Mouse (Mus musculus): ENCODE data around the gene Krt80. TPM values are rescaled to one million over a fixed set of nuclear protein-coding genes. Genes with fewer than 3 reads are reported as not detected.

Krt80 gene
- polyA plus RNA-seq, 1 experiment from 2014 or later: not detected

DNA sequence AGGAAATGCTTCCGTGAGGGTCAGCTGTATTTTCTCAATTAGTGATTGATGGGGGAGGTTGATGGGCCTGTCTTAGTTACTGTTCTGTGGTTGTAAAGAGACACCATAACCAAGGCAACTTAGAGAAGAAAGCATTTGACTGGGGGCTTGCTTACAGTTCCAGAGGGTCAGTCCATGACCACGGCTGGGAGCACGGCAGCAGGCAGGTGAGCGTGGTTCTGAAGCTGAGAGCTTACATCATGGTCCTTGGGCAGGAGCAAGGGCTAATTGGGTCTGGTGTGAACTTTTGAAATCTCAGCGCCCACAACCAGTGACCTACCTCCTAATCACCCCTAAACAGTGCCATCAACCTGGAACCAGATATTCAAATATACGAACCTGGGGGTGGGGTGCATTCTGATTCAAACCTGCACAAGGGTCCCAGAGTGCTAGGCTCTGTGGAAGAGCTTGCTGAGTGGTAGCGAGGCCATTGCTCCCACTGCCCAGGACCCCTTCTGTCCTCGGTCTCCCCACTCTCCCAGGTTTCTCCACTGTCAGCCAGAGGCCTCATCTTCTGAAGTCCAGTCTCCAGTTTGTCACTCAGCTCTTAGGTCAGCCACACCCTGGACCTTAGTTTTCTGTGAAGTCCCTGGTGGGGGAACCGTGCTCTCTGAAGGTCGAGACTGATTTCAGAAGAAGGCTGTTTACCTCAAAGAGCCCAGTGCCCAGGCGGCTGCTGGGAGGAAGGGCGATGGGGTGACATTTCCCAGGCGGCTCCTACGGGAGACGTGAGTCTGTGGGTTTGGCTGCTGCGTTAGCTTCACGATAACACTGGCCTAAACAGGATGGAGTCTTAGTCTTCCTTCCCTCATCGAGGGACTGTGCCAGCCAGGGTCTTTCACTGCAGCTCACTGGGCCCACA is 52.8 kb downstream of the Krt80 start:
- Histone ChIP-seq H3K36me3 (ENCODE audit: control insufficient read depth, insufficient read depth, low read length) (no peaks in the 10 kb centered on the region), H3K27me3 (ENCODE audit: control insufficient read depth, insufficient read depth, low read length) (no peaks in the 10 kb centered on the region), H3K9me3 (ENCODE audit: control insufficient read depth, low read length) (no peaks in the 10 kb centered on the region), H3K27ac (ENCODE audit: low read depth, low read length) (no peak overlapping the region), H3K4me2 (no peak overlapping the region), H3K4me3 (ENCODE audit: low read depth, low read length) (no peak overlapping the region), H3K9ac (ENCODE audit: low read length) (no peak overlapping the region), H3K4me1 (ENCODE audit: control insufficient read depth, insufficient read depth, low read length) (peaks cover 4% of the 10 kb centered on the region; the same call in 1 of the 2 replicates)
- 82% methylated on average over 18 of the region's 18 CpGs for WGBS
- peak; percentile 67 for DNase-seq (ENCODE audit: low spot score, missing footprints)
- ATAC-seq (ENCODE audit: low FRiP score): no peak

DNA sequence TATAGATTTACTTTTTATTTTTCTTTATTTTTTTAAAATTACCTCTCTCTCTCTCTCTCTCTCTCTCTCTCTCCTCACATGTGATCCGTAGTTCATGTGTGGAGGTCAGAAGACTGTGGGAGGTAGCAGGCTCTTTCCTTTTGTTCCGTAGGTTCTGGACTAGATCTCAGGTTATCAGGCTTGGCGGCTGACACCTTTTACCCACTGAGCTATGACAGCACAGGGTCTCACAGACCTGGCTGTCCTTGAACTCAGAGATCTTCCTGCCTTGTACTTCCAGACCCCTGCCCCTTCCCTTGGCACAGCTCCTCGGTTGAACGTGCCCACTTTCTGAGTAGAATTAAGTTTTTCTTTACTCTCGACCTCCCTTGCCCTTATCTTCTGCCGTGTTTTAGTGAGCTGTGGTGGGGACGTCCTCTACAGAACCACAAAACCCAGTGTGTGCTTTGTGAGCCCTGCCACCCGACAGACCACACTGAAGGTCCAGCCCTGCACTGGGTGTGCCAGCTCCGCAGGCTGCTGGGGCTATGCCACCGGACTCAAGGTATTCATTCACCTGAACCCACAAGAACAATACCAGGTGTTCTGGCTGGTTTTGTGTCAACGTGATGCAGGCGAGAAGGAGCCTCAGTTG is 53.6 kb downstream of the Krt80 start:
- Histone ChIP-seq H3K27me3 (ENCODE audit: control insufficient read depth, insufficient read depth, low read length) (no peaks in the 10 kb centered on the region), H3K36me3 (ENCODE audit: control insufficient read depth, insufficient read depth, low read length) (no peaks in the 10 kb centered on the region), H3K9ac (ENCODE audit: low read length) (no peak overlapping the region), H3K4me3 (ENCODE audit: low read depth, low read length) (no peak overlapping the region), H3K9me3 (ENCODE audit: control insufficient read depth, low read length) (no peaks in the 10 kb centered on the region), H3K4me2 (peak overlapping the region; percentile 8; the same call in 1 of the 2 replicates), H3K4me1 (ENCODE audit: control insufficient read depth, insufficient read depth, low read length) (peaks cover 4% of the 10 kb centered on the region; the same call in 1 of the 2 replicates), H3K27ac (ENCODE audit: low read depth, low read length) (no peak overlapping the region)
- DNase-seq (ENCODE audit: low spot score, missing footprints) (peak; percentile 83), ATAC-seq (ENCODE audit: low FRiP score) (no peak)
- 74% methylated on average over 13 of the region's 13 CpGs for WGBS

- Histone ChIP-seq H3K9ac (ENCODE audit: low read length) (no peak overlapping the region), H3K27ac (ENCODE audit: low read depth, low read length) (no peak overlapping the region), H3K4me2 (peak overlapping the region; percentile 8; the same call in 1 of the 2 replicates), H3K27me3 (ENCODE audit: control insufficient read depth, insufficient read depth, low read length) (no peaks in the 10 kb centered on the region), H3K36me3 (ENCODE audit: control insufficient read depth, insufficient read depth, low read length) (no peaks in the 10 kb centered on the region), H3K9me3 (ENCODE audit: control insufficient read depth, low read length) (no peaks in the 10 kb centered on the region), H3K4me1 (ENCODE audit: control insufficient read depth, insufficient read depth, low read length) (peaks cover 4% of the 10 kb centered on the region; the same call in 1 of the 2 replicates), H3K4me3 (ENCODE audit: low read depth, low read length) (no peak overlapping the region)
- ATAC-seq (ENCODE audit: low FRiP score): peak; percentile 87
- WGBS: 5% methylated on average over 11 of the region's 11 CpGs
- DNase-seq (ENCODE audit: low spot score, missing footprints): peak; percentile 97
Observed at GRCm38 (mm10) chr15:101315832-101316231, 54.1 kb downstream of the Krt80 start.

DNA sequence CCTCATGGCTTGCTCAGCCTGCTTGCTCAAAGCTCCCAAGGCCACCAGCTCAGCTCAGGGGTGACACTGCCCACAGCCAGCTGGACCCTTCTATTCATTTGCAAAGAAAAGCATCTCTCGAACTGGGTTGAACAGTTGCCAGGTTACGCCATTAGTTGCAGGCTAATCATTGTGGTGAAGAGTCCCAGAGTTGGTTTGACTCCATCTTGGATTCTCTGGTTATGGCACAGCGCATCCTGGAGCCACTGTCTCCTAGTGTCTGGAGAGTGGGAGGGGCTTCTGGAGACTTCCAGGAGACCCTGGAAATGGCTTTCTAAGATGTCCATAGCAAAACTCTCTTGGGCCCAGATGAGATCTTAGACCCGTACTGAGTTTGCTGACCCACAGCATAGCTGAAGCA is 54.6 kb downstream of the Krt80 start:
- 0 out of 2 replicates have a peak, but pooled peaks have one; percentile 9 for ATAC-seq (ENCODE audit: low FRiP score)
- H3K4me2 ChIP-seq: no peak overlapping the region

DNA sequence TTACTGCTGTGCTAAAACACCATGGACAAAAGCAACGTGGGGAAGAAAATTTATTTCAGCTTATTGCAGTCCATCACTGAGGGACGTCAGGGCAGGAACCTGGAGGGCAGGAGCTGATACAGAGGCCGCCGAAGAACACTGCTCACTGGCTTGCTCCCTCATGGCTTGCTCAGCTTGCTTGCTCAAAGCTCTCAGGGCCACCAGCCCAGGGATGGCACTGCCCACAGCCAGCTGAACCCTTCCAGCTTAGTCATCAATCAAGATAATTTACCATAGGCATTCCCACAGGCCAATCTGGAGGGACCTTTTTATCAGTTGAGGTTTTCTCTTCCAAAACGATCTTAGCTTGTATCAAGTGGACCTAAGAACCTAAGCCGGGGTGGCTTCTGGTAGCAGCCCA is 58.0 kb downstream of the Krt80 start:
- no peak overlapping the region for H3K27ac ChIP-seq (ENCODE audit: low read depth, low read length)
- peaks cover 10% of the 10 kb centered on the region; the same call in 1 of the 2 replicates for H3K4me1 ChIP-seq (ENCODE audit: control insufficient read depth, insufficient read depth, low read length)
- no peak overlapping the region for H3K4me3 ChIP-seq (ENCODE audit: low read depth, low read length)
- no peaks in the 10 kb centered on the region for H3K36me3 ChIP-seq (ENCODE audit: control insufficient read depth, insufficient read depth, low read length)
- no peak overlapping the region for H3K4me2 ChIP-seq
- no peaks in the 10 kb centered on the region for H3K9me3 ChIP-seq (ENCODE audit: control insufficient read depth, low read length)
- no peak overlapping the region for H3K9ac ChIP-seq (ENCODE audit: low read length)
- H3K27me3 ChIP-seq (ENCODE audit: control insufficient read depth, insufficient read depth, low read length): no peaks in the 10 kb centered on the region
- ATAC-seq (ENCODE audit: low FRiP score) (no peak), DNase-seq (ENCODE audit: low spot score, missing footprints) (no peak)
- 84% methylated on average over 6 of the region's 6 CpGs for WGBS

More for the DNA sequence above, 54.6 kb downstream of the Krt80 start:
- Histone ChIP-seq H3K4me3 (ENCODE audit: low read depth, low read length) (no peak overlapping the region), H3K9ac (ENCODE audit: low read length) (no peak overlapping the region), H3K27ac (ENCODE audit: low read depth, low read length) (no peak overlapping the region), H3K27me3 (ENCODE audit: control insufficient read depth, insufficient read depth, low read length) (no peaks in the 10 kb centered on the region), H3K36me3 (ENCODE audit: control insufficient read depth, insufficient read depth, low read length) (no peaks in the 10 kb centered on the region), H3K4me1 (ENCODE audit: control insufficient read depth, insufficient read depth, low read length) (peaks cover 4% of the 10 kb centered on the region; the same call in 1 of the 2 replicates), H3K9me3 (ENCODE audit: control insufficient read depth, low read length) (no peaks in the 10 kb centered on the region)
- DNase-seq (ENCODE audit: low spot score, missing footprints): peak; percentile 65
- 87% methylated on average over 4 of the region's 4 CpGs for WGBS

DNA sequence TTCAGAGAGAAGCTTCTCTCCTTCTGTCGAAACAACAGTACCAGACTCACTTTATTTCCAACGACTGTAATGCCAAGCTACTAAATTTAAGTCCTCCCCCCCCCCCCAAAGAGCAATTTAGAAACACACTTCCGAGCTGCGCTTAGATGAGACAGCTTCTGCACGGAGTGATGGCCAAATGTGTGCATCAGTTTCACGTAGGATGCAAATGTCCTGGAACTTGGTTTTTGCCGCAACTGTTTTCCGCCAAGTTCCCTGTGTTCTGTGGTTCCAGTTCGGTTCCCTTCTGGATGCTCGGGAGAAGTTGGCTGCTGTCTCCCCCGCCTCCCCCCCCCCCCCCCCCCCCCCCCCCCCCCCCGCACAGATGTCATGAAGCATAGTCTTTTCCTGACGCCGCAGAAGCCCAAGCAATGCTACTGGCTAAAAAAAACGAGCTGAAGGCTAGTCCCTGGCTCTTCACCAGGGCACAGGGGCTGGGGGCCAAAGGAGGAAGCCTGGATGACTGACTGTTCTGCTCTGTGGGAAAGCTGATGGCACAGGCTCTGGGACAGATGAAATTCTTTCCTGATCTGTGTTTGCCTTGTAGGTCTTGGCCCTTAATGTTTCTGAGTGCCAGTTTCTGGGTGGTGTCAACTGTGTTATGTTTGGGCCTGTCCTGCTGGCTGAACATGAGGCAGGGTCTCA is 58.7 kb downstream of the Krt80 start:
- no peak overlapping the region for H3K4me3 ChIP-seq (ENCODE audit: low read depth, low read length)
- ATAC-seq (ENCODE audit: low FRiP score): no peak
- 71% methylated on average over 14 of the region's 15 CpGs for WGBS
- no peak overlapping the region for H3K9ac ChIP-seq (ENCODE audit: low read length)
- DNase-seq (ENCODE audit: low spot score, missing footprints): peak; percentile 39
- H3K9me3 ChIP-seq (ENCODE audit: control insufficient read depth, low read length): no peaks in the 10 kb centered on the region
- H3K27me3 ChIP-seq (ENCODE audit: control insufficient read depth, insufficient read depth, low read length): no peaks in the 10 kb centered on the region
- no peaks in the 10 kb centered on the region for H3K36me3 ChIP-seq (ENCODE audit: control insufficient read depth, insufficient read depth, low read length)
- H3K4me1 ChIP-seq (ENCODE audit: control insufficient read depth, insufficient read depth, low read length): peaks cover 10% of the 10 kb centered on the region; the same call in 1 of the 2 replicates
- H3K27ac ChIP-seq (ENCODE audit: low read depth, low read length): no peak overlapping the region
- H3K4me2 ChIP-seq: no peak overlapping the region

- ATAC-seq (ENCODE audit: low FRiP score): no peak
- Histone ChIP-seq H3K4me2 (no peak overlapping the region), H3K36me3 (ENCODE audit: control insufficient read depth, insufficient read depth, low read length) (no peaks in the 10 kb centered on the region), H3K4me1 (ENCODE audit: control insufficient read depth, insufficient read depth, low read length) (peaks cover 6% of the 10 kb centered on the region; the same call in 1 of the 2 replicates), H3K4me3 (ENCODE audit: low read depth, low read length) (no peak overlapping the region), H3K9ac (ENCODE audit: low read length) (no peak overlapping the region), H3K27me3 (ENCODE audit: control insufficient read depth, insufficient read depth, low read length) (no peaks in the 10 kb centered on the region), H3K9me3 (ENCODE audit: control insufficient read depth, low read length) (no peaks in the 10 kb centered on the region), H3K27ac (ENCODE audit: low read depth, low read length) (no peak overlapping the region)
- peak; percentile 67 for DNase-seq (ENCODE audit: low spot score, missing footprints)
- WGBS: 47% methylated on average over 5 of the region's 5 CpGs
Observed at GRCm38 (mm10) chr15:101309493-101309892, 60.5 kb downstream of the Krt80 start.

DNA sequence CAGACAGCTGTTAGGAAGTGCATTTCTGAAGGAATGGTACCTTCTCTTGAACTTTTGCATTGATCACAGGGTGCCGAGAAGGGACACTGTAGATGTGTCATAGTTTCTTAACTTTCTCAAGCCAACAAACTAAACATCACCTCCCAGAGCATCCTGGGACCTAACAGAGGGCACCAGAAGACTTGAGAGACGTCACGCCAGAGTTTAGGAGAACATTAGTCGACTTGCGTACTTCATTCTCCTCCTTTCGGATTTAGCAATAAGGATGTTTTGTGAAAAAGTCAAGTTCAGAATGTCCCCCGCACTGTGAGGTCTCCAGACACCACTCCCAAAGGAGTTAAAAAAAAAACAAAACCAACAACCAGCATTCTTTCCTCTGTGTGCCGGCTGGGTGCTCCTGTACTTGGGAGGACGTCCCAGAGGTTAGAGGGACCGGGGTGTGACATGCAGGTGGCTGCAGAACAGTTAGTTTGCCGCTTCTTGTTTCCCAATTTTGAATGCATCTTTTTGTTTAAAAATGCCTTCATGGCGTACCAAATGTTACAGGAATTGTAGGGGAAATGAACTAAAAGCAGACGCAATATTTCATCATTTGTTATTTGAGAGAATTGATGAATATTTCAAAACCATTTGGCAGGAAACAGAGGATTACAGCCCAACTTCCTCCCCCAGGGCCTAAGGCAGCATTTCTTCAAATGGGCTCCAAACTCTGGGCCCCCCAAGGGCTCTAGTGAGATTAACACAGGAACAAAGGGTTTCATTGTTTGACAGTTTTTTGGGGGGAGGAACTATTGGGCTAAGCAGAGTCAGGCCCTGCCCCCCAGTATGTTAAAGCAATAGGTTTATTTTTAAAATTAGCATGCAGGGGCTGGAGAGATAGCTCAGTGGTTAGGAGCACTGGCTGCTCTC is 61.3 kb downstream of the Krt80 start:
- H3K4me3 ChIP-seq (ENCODE audit: low read depth, low read length): no peak overlapping the region
- no peak for ATAC-seq (ENCODE audit: low FRiP score)
- H3K36me3 ChIP-seq (ENCODE audit: control insufficient read depth, insufficient read depth, low read length): no peaks in the 10 kb centered on the region
- DNase-seq (ENCODE audit: low spot score, missing footprints): peak; percentile 83
- H3K27me3 ChIP-seq (ENCODE audit: control insufficient read depth, insufficient read depth, low read length): no peaks in the 10 kb centered on the region
- WGBS: 66% methylated on average over 13 of the region's 13 CpGs
- H3K27ac ChIP-seq (ENCODE audit: low read depth, low read length): no peak overlapping the region
- no peaks in the 10 kb centered on the region for H3K9me3 ChIP-seq (ENCODE audit: control insufficient read depth, low read length)
- peaks cover 6% of the 10 kb centered on the region; the same call in 1 of the 2 replicates for H3K4me1 ChIP-seq (ENCODE audit: control insufficient read depth, insufficient read depth, low read length)
- no peak overlapping the region for H3K9ac ChIP-seq (ENCODE audit: low read length)
- H3K4me2 ChIP-seq: no peak overlapping the region
